Mouse (Mus musculus): Measurements from ENCODE around the gene Slc25a21.

DNA sequence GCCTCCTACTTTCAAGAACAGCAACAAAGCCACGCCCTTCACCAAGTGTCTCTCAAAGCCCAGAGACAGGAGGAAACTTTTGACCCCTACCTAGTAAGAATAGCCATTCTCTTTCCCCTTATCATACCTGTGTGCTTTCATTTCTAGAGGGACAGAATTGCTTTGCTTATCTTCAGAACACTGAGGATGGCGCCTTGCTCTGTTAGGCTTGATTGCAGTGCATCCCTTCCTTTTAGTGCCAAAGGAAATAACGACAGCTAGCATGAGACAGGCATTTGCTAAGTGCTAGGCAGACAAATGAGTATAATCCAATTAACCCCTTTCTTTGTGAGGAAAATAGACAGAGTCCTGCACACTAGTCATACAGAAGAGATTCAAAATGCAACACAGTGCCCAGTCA is 34.4 kb downstream of the Slc25a21 start:
- no peak for TF ChIP-seq CTCF (IDR thresholded peaks at IDR 0.05; ENCODE audit: control insufficient read depth, insufficient read depth, insufficient read length)
- no peak for TF ChIP-seq MAX (IDR thresholded peaks at IDR 0.05)
- TF ChIP-seq MYOG (IDR thresholded peaks at IDR 0.05; ENCODE audit: control insufficient read depth, extremely low read depth, insufficient read length) = no peak
- no peak for TF ChIP-seq MYOD1 (IDR thresholded peaks at IDR 0.05; ENCODE audit: control insufficient read depth, insufficient read length, low read depth)
- no peak for TF ChIP-seq USF1 (IDR thresholded peaks at IDR 0.05; ENCODE audit: low read depth)
- no peak for TF ChIP-seq CEBPB (IDR thresholded peaks at IDR 0.05; ENCODE audit: low read depth)
- no peak for TF ChIP-seq FOSL1 (IDR thresholded peaks at IDR 0.05; ENCODE audit: insufficient read depth, low read length, poor library complexity, severe bottlenecking)

All from C2C12 (cell line).